Mouse (Mus musculus) heart, adult 18-20 months (tissue): ENCODE data around the gene Nsd2. TPM values are rescaled to one million over a fixed set of nuclear protein-coding genes. Genes with fewer than 3 reads are reported as not detected.
A peak's percentile ranks its signal among the peaks of the same experiment; 100 is the strongest.
"Not testable (repeated sequence)": the region's sequence is repeated elsewhere in the genome, so short reads cannot be mapped to it uniquely, and the experiment has no call there.

Experiments
- DNase-seq, 2 experiments: peaks; one replicate each; pipeline ENCODE4 v3.0.0; 2021 to 2022; ENCODE audit warnings: mixed read lengths in 1 of 2
- total RNA-seq, 2 experiments: library from RNA; stranded (reverse); gene quantifications; 2 replicates each; pipeline ENCODE4 v1.2.3; 2021

The Nsd2 gene
- total RNA-seq, 2 experiments from 2014 or later = 22.2 to 22.8 TPM

DNA sequence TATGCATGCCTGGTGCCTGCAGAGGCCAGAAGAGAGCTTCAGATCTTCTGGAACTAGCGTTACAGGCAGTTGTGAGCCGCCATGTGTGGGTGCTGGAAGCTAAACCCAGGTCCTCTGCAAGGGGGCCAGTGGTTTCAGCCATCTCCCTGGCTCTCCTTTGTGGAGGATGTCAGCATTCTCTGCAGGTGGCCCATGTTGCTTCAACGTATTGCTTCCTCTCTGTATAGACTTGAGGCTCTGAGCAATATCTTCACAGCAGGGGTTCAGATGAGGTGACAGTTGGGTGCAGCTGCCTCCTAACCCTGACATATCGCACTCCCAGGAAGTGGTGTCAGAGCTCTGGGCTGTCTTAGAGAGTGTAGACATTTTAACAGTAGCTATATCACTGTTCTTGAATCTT is 30.9 kb downstream of the Nsd2 start:
- DNase-seq = no peak

DNA sequence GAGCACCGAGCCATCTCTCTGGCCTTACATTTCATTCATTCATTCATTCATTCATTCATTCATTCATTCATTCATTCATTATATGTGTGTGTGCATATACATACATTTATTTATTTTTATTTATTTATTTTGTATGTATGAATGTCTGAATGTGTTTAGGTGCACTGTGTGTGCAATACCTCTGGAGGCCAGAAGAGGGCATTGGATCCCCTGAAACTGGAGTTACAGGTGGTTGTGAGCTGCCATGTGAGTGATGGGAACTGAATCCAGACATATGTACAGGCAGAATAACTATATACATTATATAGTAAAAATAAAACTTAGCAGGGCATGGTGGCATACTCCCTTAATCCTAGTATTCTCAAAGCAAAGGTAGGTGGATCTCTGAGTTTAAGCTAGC is 32.6 kb downstream of the Nsd2 start:
- DNase-seq = no peak

DNA sequence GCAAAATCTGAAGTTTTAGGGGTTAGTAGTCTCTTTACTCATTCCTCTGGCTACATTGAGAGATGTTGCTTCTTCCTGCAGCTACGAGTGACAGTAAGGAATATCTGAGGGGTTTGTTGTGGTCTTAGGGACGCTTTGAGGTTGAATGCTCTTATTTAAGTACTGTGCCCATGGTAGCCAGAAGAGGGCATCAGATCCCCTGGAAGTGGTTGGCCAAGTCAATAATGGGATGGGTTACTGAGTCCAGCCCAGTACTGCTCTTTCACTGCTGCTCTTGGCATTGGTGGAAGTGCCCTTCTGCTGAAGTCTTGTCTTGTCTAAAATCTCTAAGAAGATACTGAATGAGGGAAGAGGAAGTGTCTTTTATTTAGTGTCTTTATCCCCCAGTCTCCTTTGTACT is 33.5 kb downstream of the Nsd2 start:
- no peak for DNase-seq

GRCm38 (mm10) chr5:33857693-33858092 is 37.2 kb downstream of the Nsd2 start:
- DNase-seq = no peak

GRCm38 (mm10) chr5:33875472-33875871 is 54.9 kb downstream of the Nsd2 start:
- DNase-seq = no peak

DNA sequence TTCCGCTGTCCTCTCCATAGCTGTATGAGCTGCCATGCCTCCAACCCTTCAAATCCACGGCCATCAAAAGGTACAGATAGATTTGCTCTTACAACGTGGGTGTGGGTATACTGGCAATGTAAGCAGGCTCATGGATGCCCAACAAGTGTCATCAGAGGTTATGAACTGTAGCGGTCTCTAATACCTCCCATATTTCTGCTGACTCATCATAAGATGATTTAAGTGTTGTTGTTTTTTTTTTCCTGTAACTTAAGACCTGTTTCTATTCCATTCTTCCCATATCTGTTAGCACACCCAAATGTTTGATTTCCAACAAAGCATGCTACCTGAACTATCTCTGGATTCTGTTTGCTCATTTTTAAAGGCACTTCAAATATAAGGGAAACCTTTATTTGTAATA is 60.6 kb downstream of the Nsd2 start:
- DNase-seq = no peak

GRCm38 (mm10) chr5:33893406-33893805 is 72.9 kb downstream of the Nsd2 start:
- DNase-seq = no peak

DNA sequence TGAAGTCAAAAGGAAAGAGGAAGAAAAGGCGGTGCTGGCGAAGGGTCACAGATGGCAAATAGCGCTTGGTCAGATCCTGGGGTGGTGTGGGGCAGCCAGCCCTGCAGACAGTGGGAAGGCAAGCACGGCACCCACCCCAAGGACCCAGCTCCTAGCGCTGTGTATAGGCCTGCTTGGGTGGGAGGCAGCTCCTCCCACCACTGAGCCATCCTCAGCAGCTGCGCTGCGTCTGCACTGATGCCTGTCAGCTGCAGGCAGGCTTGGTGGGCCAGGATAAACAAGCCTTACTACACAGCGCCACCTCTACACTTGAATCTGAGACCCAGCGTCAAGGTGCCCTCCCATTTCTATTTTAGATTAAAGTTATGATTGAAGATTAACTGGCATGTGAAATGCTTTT is 74.6 kb downstream of the Nsd2 start:
- no peak for DNase-seq

DNA sequence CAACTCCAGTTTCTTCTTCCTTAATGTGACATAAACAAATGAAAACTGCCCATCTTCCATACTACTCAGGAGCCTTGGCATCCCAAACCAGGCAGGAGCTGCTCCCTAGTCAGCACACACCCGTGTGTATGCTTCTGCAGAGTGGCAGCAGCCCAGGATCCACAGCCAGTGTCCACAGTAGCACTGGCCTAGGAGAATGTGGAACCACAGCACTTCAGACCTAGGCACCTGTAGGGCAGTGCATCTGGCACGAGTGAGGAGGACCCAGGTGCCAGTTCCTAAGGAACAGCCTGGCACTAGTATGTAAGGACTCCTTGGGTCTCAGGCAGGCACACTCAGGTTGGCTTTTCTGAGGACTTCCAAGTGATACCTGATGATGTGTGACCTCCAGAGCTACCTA is 76.6 kb downstream of the Nsd2 start:
- no peak for DNase-seq

DNA sequence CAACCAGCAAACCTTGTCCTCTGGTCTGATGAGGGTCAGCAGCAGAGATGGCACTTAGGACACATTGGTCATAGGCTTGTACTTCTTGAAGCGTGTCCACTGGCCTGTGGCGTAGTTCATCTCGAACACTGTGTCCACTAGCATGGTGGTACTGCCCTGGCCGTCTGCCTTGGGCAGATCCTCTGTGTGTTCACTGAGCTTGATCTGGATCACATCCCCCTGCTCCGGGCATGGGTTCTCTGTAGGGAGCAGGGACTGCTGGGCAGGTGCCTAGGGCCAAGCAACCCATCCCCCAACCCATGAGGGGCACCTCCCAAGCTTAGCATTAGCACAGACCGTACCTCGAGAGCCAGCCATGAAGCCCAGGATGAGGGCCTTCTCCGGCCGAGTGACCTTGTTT is 78.1 kb downstream of the Nsd2 start:
- no peak for DNase-seq

- no peak for DNase-seq
Observed at GRCm38 (mm10) chr5:33899245-33899644, 78.7 kb downstream of the Nsd2 start.

GRCm38 (mm10) chr5:33900101-33900500 is 79.6 kb downstream of the Nsd2 start:
- DNase-seq = no peak

DNA sequence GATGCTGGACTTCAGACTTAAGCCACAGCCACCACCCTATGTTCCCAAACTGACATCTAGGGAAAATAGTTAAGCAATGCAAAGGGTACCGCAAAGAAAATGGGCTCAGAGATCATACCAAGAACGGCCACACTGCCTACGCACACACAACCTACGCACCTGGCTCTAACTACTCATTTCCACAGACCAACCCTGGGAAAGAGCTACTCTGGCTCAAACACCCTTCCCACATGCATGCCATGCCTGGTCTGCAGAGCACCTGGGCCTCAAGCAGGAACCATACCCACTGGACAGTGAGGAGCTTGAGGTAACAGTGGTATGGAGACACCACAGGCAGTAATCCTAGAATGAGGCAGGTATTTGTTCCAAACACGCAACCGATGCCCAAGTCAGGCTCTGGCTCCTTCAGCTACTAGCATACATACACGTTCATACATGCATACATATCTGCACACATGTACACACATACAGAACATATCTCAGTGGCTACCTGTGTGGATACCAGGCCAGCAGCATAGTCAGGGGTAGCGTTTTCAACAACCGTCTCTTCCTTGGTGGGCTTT is 80.3 kb downstream of the Nsd2 start:
- no peak for DNase-seq

GRCm38 (mm10) chr5:33901278-33901677 is 80.8 kb downstream of the Nsd2 start:
- no peak for DNase-seq

- DNase-seq = no peak
Observed at GRCm38 (mm10) chr5:33902696-33903095, 82.2 kb downstream of the Nsd2 start.

DNA sequence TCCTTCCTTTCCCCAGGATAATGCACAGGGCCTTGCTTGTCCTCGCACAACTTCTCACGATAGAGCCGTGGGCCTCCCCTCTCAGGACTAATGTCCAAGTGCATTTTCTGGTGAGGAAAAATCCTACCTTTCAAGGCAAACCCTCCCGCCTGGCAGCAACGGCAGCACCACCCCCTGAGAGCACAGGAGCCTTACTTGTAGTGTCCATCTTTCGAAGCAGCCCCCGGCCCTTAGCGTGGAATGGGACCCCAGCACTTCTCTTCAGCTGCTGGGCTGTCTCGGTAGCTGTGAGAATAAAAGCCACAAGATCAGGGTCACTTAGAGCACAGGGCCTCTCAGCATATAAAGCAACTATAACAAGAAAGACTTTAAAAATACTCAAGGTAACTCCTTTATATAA is 82.7 kb downstream of the Nsd2 start:
- no peak for DNase-seq

GRCm38 (mm10) chr5:33915031-33915430 is 94.5 kb downstream of the Nsd2 start:
- not testable (repeated sequence) for DNase-seq

DNA sequence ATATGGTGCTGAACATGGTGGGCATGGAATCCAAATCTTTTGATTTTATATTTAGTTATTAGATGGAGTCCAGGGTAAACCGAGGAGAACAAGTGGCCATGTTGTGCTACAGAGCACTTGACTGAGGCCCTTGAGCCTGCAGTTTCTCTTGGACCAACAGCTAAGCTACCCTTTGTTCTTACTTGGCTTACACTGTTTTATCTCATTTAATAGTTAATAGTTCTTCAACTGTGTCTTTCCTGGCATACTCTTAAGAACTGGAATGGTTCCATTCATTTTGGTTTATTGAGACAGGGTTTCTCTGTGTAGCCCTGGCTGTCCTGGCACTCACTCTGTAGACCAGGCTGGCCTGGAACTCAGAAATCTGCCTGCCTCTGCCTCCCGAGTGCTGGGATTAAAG is 96.1 kb downstream of the Nsd2 start:
- not testable (repeated sequence) for DNase-seq

DNA sequence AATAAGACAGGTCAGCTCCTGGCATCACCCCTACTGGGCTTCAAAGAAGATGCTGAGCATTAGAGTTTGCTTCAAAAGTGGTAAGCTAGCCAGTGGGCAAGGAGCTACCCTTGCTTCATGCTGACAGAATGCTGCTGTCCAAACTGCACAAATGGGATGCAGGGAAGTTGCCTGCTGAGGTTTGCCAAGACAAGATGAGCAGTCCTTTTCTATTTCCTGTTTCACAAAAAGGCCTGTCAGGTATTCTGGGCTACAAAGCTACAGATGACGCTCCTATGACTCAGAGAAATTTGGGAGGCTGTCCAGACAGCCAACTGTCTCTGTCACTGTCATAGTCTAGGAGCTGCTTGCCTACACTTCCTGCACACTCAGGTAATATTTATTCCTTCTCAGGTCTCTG is 98.9 kb downstream of the Nsd2 start:
- DNase-seq = no peak

DNA sequence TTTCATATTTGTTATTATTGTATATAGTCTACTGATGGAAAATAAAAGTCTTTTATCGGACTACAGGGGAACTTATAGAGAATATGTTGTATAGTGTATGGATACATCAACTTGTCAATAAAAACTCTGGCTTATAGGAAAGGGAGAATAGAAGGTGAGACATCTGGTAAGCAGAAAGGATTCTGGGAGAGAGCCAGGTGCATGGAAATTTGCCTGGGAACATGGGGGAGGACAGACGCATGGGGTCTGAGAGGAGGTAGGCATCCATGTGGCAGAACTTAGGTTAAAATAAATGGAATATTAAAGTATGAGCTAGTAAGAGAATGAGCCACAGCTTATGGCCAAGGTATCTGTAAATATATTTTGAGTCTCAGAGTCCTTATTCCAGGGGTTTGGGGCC is 99.5 kb downstream of the Nsd2 start:
- no peak for DNase-seq

DNA sequence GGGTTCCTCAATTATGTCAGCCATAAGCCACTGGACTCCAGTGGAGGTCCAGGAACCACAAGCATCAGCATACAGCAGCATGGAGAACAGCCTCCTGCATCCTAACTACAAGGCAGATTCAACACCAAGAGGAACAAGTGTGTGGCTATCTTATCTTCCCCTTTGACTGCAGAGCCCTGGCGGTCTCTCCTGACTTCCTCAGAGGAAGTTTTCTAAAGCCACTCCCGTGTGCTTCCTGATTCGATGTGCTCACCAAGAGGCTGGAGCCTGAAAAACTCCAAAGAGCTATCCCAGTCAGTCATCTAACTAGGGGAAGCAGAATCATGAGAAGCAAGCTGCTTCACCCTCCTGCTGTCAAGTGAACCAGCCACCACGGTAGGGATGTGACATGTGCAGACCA is 100.4 kb downstream of the Nsd2 start:
- peak in 1 of 2 experiments; percentile 17 for DNase-seq

GRCm38 (mm10) chr5:33921486-33922235 is 101.1 kb downstream of the Nsd2 start:
- no peak for DNase-seq

DNA sequence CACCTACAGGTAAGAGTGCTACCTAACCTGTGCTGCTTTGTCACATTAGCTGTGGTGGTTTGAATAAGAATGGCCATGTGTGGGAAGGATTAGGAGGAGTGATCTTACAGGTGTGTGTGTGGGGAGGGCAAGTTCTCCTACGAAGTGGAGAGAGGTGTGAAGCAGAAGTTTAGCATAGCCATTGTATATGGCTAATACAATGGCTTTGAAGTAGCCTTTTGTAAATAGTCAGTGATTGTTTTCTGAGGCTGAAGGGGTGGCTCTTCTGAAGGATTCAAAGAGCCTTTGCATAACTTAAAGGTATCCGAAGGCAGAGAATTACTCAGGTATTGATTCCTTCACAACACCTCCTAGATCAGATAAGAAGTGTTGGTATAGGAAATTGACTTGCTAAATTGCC is 102.0 kb downstream of the Nsd2 start:
- DNase-seq = no peak

DNA sequence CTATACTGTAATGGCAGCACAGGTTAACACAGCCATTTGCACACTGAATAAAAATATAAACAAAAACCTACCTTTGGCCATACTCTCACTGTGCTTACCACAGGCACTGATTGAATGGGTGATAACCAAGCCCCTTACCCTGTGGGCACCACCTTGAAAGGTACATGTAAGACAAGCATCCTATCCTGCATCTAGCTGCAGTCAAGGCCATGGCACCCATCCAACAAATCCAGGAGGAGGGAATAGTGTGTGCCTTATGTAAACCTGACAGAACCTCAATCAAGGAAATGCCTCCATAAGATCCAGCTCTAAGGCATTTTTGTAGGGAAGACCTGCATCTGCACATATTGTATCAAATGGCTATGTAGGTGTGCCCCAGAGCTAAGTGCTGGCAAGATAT is 105.6 kb downstream of the Nsd2 start:
- no peak for DNase-seq
